Mouse (Mus musculus) thymus, postnatal 10 days (tissue): ENCODE data around the gene Polq.
A peak's percentile ranks its signal among the peaks of the same experiment; 100 is the strongest.

ENCODE experiments used
- DNase-seq, 2 experiments: peaks; one replicate each; pipeline ENCODE4 v3.0.0; 2021; ENCODE audit warnings: low spot score in 2 of 2

The Polq gene

DNA sequence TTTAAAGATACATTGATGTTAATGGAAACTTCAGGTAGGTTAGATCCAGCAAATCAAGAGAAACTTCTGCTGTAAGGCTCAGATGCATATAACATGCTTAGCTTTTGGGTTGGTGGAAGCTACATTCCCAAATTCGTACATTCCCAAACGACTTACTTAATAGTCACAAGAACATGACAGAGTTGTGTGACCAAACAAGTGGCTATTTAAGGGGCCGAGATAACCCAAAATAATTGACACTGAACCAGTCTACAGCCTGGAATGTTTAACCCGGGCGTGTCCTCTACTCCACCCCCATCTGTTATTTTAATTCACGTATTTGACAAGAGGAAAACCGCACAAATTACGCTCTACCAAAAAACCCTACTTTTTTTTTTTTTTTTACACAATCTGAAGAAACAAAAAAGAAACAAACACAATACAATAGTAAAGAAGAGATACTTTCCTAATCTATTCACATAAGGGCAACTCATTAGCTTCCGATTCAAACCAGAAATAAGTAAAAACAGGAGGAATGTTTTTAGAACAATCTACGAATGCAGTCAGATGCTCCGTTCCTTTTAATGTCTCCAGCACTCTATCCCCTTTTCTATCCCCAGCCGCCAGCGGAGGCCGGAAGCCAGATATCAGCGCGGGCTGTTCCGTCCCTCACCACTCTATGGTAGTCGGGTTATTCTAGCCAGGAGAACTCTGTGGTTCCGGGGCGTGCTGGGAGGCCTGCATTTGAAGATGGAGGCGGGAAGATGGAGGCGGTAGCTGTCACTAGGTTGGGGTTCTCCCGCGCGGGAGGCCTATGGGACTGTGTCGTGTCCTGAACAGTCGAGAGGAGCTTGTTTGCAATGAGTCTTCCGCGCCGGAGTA lies at the start of gene Polq:
Gene Polq, plus strand, starts transcription at position 726 of the 861 bp plus-strand sequence.
- peak; percentile 83 to 93 for DNase-seq

DNA sequence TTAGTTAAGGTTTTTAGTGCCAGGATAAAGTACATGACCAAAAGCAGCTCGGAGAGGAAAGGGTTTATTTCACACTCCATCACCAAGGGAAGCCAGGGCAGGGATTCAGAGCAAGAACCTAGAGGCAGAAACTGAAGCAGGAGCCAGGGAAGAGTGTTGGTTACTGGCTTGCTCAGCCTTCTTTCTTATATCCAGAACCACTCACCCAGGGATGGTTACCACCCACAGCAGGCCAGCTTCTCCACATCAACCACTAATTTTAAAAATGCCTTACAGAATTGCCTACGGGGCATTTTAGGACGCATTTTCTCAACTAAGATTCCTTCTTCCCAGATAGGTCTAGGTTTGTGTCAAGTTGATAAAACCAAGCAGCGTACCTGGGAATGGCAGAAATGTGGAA lies 48.2 kb upstream of the Polq start:
- no peak for DNase-seq

DNA sequence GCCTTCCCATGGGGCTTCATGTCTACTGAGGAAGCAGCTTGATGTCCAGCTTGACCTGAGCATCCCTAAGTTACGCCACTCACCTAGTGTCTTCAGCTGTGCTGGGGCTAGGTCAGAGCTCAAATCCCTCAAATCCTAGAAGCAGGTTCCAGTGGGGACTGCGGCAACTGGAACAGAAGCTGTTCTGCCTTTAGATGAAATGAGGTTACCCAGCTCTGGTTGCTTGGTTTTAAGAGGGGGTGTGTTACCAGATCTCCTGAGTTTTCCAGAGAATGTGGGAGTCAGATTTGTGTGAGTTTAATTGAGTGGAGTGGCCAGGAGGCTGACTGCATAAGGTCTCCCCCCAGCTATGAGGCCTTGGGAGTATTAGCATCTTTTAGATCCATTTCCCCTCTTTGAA lies 32.5 kb upstream of the Polq start:
- no peak for DNase-seq

DNA sequence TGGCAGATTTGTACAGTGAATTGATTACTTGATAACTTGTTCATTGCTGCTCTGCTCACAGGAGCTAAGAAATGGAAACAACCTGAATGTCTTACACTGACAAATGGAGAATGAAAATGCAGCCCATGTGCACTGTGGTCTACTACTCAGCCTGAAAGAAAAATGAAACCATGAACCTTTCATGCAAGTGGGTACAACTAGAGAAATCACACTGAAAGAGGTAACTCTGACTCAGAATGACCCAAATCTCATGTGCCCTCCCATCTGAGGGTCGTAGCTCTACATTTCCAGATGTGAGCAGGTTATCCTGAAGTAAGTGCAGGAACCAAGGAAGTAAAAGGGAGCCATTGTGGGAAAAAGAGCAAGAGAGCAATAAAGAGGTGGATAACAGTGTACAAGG lies 27.8 kb upstream of the Polq start:
- DNase-seq, result no peak

DNA sequence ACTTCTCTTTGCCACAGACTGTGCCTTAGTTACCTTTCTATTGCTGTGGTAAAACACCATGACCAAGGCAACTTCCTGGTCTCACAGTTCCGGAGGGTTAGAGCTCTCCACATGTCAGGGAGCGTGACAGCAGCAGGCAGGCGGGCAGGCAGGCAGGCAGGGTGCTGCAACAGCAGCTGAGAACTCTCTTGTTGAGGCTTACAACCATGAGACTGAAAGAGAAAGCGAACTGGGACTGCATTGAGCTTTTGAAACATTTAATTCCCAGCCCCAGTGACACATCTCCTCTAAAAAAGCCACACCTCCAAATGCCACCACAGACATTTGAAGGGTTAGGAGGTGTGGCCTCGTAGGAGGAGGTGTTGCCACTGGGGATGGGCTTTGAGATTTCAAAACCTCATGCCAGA lies 25.9 kb upstream of the Polq start:
- DNase-seq, result no peak

DNA sequence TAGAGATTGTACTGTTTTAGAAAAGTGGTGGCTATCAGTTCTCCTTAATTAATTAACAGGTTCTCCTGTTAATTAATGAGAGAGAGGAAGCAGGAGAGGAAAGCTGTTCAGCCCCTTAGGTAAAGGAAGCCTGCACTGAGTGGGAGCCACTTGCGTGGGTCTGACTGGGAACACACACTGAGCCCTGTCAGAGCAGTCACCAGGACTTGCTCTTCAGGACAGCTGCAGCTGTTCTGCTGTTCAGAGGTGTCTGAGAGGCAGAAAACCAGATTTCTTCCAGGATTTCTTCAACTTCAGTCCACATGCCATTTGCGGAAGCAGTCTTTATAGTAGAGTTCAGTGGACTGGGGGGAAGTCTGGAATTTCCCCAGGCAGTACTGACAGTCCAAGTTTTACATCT lies 24.2 kb upstream of the Polq start:
- DNase-seq, result no peak

DNA sequence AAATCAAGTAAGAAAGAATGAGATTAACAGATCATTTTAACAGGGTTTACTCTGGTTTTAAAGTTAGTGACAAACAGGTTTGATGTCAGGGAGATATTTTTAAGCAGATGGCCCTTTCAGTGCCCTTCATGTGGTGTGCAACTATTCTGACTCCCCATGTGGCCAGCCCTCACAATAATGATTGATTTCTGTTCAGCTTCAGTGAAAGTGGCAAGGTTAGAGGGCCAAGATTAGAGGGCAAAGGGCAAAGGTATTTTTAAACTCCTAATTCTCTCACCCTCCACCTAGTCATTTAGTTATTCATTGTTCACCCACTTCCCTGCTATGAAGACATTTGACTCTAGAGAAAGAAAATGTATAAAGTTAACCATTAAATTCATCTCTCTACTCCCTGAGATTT lies 23.5 kb upstream of the Polq start:
- no peak for DNase-seq

DNA sequence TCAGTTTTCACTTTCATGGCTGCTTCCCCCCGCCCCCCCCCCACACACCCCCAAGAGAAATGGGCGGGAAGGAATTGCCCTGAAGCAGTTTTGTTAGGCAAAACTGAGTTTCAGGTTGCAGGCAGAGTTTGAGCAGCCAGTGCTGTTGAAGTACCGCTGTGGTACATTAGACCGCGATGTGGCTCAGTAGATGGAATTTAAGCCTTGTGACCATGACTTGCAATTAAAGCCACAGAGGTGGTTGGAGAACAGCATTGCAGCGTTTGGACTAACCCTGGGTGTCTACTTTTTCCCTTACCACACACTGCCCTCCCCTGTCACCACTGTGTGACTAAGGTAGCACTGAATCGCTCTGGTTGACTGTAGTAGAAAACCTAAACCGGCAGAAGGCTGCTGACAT lies 22.1 kb upstream of the Polq start:
- DNase-seq, result no peak

DNA sequence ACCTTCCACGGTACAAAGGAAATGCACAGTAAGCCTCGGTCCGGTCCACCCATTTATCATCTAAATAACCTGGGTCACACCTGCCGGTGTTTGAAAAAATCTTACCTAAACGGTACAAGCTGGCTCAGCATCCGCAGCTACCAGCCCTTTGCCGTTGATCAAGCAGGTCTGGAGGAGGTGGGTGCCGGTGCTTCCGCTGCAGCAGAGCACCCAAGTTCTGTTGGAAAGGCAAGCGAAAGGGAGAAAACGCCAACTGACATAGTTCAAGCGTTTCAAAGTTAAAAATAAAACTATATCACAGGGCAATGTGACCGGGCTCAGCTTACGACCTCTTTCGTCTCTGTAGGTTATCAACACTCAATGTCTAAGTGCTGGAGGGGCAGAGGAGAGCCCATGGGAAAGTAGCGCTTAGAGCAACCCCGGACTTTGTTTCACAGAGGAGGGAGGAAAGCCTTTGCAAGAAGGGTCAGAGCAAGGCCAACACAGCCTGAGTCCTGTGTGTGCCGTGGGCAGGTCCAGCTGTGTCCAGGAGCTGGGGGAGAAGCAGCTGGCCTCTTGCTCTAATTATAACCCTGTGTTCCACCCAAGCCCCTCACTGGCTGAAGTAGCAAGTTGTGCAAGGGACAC lies 21.5 kb upstream of the Polq start, which contains the start of gene Fbxo40:
Gene Fbxo40, minus strand, starts transcription at position 469 of the 627 bp plus-strand sequence.
- DNase-seq, result no peak

DNA sequence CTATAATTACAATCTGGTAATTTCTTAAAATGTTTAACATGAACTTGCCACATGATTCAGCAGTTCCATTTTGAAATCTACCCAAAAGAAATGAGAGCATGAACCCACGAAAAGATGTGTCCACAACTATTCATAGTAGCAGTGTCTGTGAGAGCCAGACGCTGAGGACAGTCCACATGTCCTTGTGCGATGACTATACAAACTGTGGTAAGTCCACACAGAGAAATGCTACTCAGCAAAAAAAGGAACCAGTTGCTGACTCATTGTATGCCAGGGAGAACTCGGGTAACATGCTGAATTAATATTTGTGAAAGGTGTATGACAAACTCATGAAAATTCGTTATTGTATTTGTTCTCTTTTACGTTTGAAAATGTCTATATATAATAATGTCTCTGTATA lies 13.9 kb upstream of the Polq start:
- no peak for DNase-seq

DNA sequence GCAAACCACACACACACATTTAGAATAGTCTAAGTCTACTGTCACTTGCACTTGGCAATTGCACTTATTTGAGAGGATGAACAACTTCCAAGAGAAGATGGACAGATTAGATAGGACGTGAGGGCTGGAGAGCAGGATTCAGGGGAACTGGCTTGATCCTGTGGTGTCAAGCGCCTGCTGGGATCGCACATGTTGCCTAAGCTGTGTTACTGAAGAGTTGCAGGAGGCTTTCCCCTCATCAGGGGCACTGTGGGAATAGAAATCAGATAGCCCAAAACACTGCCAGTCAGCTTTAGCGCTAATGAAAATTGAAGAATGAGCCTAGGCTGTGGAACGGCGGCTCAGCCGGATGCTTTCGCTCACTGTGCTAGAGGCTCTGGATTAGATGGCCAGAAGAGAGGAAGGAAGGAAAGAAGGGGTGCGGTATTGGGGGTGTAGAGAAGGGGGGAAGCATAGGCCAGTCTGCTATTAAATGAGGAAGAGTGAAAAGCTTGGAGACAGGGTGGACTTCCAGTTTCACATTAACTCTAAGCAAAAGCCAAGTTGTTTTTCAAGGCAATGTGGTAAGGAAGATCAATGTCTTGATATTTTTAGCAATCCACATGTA lies 12.1 kb upstream of the Polq start:
- no peak for DNase-seq

DNA sequence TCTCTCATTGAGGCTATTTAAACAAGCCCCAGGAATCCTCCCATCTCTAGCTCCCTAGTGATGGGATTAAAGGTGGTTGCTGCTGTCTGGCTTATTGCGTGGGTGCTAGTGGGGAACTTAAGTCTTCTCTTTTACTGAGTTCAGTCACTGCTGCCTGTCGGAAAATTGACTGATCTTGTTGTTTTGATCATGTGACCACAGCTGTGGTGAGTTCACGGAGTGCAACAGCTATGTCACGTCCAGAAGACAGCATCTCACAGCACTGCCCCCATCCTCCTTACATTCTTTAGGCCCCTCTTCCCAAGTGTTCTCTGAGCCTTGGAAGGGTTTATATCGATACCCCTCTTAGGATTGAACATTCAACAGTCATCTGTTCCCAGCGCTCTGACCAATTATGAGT lies 2.3 kb upstream of the Polq start:
- no peak for DNase-seq

DNA sequence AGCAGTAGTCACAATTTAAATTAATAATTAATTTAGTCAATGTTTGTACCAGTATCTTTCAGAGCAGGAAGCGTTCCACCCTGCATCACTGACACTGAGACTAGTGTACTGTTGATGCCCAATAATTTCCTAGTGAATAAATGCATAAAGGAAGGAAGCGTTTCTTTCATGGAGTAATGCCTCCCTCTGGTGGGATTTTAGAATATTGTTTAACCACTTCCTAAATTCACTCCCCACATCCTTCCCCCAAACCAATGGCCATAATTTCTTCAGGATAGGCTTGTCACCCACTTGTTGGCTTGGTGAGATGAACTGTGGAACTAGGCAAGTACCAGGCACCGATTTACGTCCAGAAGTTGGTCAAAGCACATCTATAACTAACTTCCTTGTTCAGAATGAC lies 1.2 kb upstream of the Polq start:
- DNase-seq, result peak in 1 of 2 experiments; percentile 51

DNA sequence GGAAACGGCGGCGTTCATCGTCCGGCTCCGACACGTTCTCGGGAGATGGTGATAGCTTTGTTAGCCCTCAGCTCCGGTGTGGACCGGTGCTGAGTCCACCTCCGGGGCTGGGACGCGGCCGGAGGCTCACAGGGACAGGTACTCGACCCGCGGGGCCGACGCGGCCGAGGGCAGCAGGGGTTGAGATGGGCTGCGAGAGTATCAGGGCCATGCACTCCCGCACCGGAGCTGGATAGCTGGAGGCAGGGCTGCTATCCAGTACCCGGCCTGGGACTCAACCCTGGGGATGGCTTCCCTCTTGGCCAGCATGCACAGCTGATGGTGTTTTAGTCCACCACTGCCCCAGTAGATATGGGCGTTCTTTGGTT lies 320 bp downstream of the Polq start:
- DNase-seq, result no peak

DNA sequence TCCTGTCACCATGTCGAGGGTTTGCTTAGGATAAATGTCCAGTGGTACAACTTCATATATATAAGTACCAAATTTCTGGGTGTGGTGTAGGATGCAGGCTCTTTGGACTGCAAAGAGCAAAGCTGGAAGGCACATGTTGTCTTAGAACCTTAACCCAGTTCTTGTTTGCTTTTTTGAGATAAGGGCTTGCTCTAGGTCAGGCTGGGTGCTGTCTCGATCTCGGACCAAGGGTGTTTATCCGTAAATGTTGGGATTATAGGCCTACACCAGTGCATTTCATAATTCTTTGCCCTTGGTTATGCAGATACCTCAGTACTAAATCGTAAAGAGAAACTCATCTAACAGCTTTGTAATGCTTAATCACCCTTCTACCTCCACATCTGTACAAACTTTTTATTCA lies 750 bp downstream of the Polq start:
- no peak for DNase-seq

DNA sequence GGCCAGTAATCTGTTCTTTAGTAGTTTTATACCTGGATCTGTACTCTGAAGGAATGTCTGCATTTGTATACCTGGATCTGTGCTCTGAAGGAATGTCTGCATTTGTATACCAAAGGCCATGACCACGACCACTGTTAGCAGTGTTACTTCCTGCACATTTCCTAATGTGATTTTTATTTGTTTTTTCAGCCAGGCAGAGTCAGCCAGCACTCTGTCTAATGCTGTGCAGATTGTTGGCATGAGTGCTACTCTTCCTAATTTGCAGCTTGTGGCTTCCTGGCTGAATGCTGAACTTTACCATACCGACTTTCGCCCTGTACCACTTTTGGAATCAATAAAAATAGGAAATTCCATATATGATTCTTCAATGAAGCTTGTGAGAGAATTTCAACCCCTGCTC lies 16.0 kb downstream of the Polq start:
- no peak for DNase-seq

DNA sequence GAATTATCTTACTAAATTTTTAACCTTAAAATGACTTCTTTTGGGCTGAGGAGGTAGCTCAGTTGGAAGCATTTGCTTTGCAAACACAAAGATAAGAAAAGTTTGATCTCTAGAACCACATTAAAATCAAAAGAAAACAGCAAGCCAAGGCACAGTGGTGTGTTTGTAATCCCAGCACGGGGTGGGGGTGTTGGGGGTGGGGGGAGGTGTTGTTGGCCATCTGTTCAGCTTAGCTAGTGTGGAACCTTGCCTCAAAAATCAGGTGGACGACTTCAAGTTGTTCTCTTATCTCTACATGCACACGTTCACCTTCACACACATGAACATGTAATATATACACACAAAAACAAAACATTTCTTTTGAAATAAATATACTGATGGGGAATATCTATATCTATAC lies 20.4 kb downstream of the Polq start:
- no peak for DNase-seq

DNA sequence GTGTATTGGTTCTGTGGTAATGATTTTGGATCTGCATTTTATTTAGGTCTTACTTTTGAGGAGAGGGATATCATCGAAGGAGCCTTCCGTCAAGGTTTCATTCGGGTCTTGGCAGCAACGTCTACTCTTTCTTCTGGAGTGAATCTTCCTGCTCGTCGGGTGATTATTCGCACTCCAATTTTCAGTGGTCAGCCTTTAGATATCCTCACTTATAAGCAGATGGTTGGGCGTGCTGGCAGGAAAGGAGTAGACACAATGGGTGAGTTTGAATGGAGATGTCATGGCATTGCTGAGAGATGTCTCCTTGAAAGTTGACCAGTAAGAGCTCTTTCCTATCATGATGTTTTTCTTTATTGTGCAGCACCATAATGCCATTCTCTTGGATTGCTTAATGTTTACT lies 23.2 kb downstream of the Polq start:
- DNase-seq, result no peak

DNA sequence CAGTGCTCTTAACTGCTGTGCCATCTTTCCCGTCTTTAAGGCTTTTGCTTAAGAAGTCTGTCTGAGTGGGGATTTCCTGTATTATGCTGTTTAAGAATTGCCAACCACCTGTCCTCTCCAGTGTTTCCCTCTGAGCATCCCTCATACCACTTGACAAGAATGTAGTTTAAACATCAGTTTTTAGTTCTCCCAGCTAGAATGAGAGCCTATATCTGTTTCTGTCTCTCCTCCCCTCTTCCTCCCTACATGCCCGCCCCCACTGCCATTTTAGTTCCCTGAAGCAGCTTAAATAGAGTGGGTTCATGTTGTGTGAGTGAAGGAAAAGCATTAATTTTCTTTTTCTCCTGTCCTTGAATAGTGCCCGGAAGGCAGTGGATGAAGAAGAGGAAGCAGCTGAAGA lies 48.0 kb downstream of the Polq start:
- no peak for DNase-seq

DNA sequence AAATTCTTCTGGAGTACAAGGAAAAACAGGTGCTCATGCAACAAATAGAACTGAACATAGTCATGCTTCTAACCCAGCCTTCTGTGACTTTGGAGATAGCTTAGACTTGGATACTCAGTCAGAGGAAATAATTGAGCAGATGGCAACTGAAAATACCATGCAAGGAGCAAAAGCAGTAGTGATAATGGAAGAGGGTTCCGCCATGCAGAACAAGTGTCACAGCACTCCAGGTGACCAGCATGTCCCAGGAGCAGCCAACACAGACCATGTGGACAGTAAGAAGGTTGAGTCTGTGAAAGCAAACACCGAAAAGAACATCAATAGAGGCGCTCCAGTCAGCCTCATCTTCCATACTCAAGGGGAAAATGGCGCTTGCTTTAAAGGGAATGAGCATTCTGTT lies 49.7 kb downstream of the Polq start:
- no peak for DNase-seq

DNA sequence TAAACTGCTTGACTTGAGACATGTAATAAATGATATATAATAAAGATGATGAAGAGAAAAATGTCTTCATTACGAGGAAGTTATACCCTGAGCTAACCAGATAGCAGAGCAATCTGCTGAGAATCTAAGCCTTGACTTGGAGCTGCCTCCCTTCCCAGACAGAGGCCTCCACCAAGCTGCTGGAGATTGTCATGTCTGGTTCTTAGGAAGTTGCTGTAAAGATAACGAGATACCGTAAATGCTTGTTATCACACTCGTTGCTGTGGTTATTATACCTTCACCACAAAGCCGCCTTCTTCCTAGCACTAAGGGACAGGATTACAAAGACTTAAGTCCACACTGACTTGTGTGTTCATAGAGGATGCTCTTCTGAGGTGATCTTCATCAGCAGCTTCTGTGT lies 60.8 kb downstream of the Polq start:
- DNase-seq, result no peak

DNA sequence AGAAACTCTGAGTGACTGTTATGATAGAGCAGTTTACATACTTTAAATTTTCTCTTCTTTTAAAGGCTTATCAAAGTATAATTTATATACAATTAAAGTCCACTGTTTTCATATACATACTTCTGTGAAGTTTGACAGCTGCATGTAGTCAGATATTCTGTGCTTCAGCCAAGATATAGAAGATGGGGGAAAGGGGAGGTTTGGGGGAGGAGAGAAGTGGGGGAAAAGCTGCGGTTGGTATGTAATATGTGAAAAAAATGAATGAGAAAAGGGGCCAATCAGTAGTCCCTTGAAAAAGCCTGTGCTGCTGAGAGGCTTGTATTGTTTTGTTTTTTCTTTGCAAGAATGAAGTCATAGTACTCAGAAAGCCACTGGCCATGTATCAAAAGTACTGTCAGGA lies 78.1 kb downstream of the Polq start:
- no peak for DNase-seq

DNA sequence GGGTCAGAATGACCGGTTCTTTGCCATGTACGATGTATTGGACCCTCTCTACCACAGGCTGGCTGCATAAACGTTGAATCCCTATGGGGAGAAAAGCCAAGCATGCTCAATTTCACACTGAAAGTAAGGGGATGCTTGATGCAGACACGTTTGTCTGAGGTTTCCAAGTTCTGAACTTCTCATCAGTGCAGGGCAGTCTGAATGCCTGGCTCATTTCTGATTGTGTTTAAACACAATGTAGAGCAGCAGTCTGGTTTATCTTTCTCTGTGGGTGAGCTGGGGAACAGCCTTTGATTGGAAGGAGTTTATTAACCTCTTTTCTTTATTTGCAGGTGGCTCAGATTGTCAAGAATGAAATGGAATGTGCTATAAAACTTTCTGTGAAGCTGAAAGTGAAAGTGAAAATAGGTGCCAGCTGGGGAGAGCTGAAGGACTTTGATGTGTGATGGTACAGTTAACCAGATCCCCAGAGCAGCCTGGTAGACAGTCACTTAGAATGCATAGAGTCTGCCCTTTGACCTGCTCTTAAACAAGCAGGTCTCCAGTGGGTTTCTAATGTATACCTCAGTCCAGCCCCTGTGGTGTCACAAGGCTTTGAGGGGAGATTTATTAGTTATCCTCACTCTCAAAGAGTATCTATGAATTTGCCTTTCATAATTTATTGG lies 82.7 kb downstream of the Polq start:
- peak; percentile 16 to 32 for DNase-seq
